Comparison of ENCODE assay signal across 13 mouse cellular contexts in genomic region chr3:57428682-57429464, GRCm38 (mm10). TPM values are rescaled to one million over a fixed set of nuclear protein-coding genes. Genes with fewer than 3 reads are reported as not detected.
DNase-seq lines count a peak whose midpoint lies in the region; ATAC-seq and TF ChIP-seq lines count a peak whose summit lies in the region.
"Had no signal": no experiment of that assay in that cellular context is flagged by ENCODE, and none has a peak within 500 bp of the region (broad histone marks: within the 10 kb centered on the region; RNA-seq: fewer than 3 reads in every experiment).

No protein-coding gene starts in this region.

- 0 out of 2 replicates have a peak, but pooled peaks have one; percentile 52 for ATAC-seq in lung, embryonic 14.5 days (ENCODE audit: insufficient read depth)
- no peak for ATAC-seq in lung, postnatal 0 days
- ATAC-seq in kidney, embryonic 15.5 days (replicated peaks; ENCODE audit: low FRiP score), result peak; percentile 65
- no peak for ATAC-seq in forebrain, embryonic 13.5 days
- ATAC-seq: hindbrain, postnatal 0 days had no signal

- H3K27me3 ChIP-seq in lung, embryonic 14.5 days (ENCODE audit: insufficient read depth, low read length), result no peaks in the 10 kb centered on the region
- no peaks in the 10 kb centered on the region for H3K27me3 ChIP-seq in lung, postnatal 0 days (replicated peaks; ENCODE audit: insufficient read depth, low read length)
- H3K27me3 ChIP-seq in heart, adult 2 months (ENCODE audit: control insufficient read depth, insufficient read depth, low read length), result no peaks in the 10 kb centered on the region
- no peaks in the 10 kb centered on the region for H3K27me3 ChIP-seq in kidney, embryonic 15.5 days
- no peaks in the 10 kb centered on the region for H3K27me3 ChIP-seq in forebrain, embryonic 13.5 days
- H3K27me3 ChIP-seq: embryonic facial prominence, embryonic 13.5 days; liver, embryonic 15.5 days had no signal

- intact Hi-C loops in heart, adult 2 months (cut with DNase I), result loop anchor here (1.0 to 5.0 kb wide), 2 partner anchors 42 to 162 kb away; no protein-coding TSS in a partner anchor

- DNase-seq in lung, embryonic 14.5 days, result no peak
- no peak for DNase-seq in lung, postnatal 0 days (ENCODE audit: low spot score)
- DNase-seq in heart, adult 2 months, result peak in 1 of 2 experiments; percentile 32
- peak; percentile 25 for DNase-seq in lung, postnatal 36 days
- no peak for DNase-seq in adrenal gland, adult 18-20 months (ENCODE audit: low spot score in 2 of 2)
- DNase-seq in gastrocnemius, adult 8-10 months (ENCODE audit: low spot score in 2 of 2), result no peak
- DNase-seq: thymus, postnatal 4 days had no signal

- H3K4me3 ChIP-seq in lung, embryonic 14.5 days (ENCODE audit: low read depth, low read length), result no peak overlapping the region
- H3K4me3 ChIP-seq in lung, postnatal 0 days (ENCODE audit: low read depth, low read length), result no peak overlapping the region
- H3K4me3 ChIP-seq in heart, adult 2 months, result no peak overlapping the region
- H3K4me3 ChIP-seq in kidney, embryonic 15.5 days (replicated peaks), result no peak overlapping the region
- H3K4me3 ChIP-seq in forebrain, embryonic 13.5 days, result no peak overlapping the region
- H3K4me3 ChIP-seq: embryonic facial prominence, embryonic 13.5 days; left cerebral cortex, adult 2 months; liver, embryonic 15.5 days had no signal

- no peak for TF ChIP-seq POLR2A in heart, adult 2 months (IDR thresholded peaks at IDR 0.05; ENCODE audit: insufficient read depth, low read depth, low read length)

- H3K9me3 ChIP-seq in lung, embryonic 14.5 days (ENCODE audit: low read depth, low read length), result no peaks in the 10 kb centered on the region
- no peaks in the 10 kb centered on the region for H3K9me3 ChIP-seq in lung, postnatal 0 days (ENCODE audit: low read length)
- no peaks in the 10 kb centered on the region for H3K9me3 ChIP-seq in kidney, embryonic 15.5 days (replicated peaks)
- no peaks in the 10 kb centered on the region for H3K9me3 ChIP-seq in forebrain, embryonic 13.5 days (replicated peaks)
- H3K9me3 ChIP-seq: embryonic facial prominence, embryonic 13.5 days; liver, embryonic 15.5 days had no signal

- no peak overlapping the region for H3K4me2 ChIP-seq in lung, embryonic 14.5 days
- no peak overlapping the region for H3K4me2 ChIP-seq in lung, postnatal 0 days (replicated peaks; ENCODE audit: low read depth, low read length)
- no peak overlapping the region for H3K4me2 ChIP-seq in kidney, embryonic 15.5 days
- H3K4me2 ChIP-seq in forebrain, embryonic 13.5 days, result no peak overlapping the region
- H3K4me2 ChIP-seq: embryonic facial prominence, embryonic 13.5 days; liver, embryonic 15.5 days had no signal

- 0 out of 2 replicates have a peak, but pooled peaks cover 2% of the 10 kb centered on the region for H3K4me1 ChIP-seq in lung, embryonic 14.5 days (ENCODE audit: insufficient read depth)
- H3K4me1 ChIP-seq in lung, postnatal 0 days (ENCODE audit: insufficient read depth, low read depth, low read length), result no peaks in the 10 kb centered on the region
- H3K4me1 ChIP-seq in heart, adult 2 months (ENCODE audit: control insufficient read depth, insufficient read depth, low read length), result peaks cover 3% of the 10 kb centered on the region; the same call in 1 of the 2 replicates
- H3K4me1 ChIP-seq in kidney, embryonic 15.5 days, result peaks cover 21% of the 10 kb centered on the region
- no peaks in the 10 kb centered on the region for H3K4me1 ChIP-seq in forebrain, embryonic 13.5 days
- H3K4me1 ChIP-seq: embryonic facial prominence, embryonic 13.5 days; liver, embryonic 15.5 days had no signal

- no peak overlapping the region for H3K27ac ChIP-seq in lung, embryonic 14.5 days (ENCODE audit: low read depth)
- no peak overlapping the region for H3K27ac ChIP-seq in lung, postnatal 0 days (ENCODE audit: low read length)
- peak overlapping the region; percentile 2; the same call in 1 of the 2 replicates for H3K27ac ChIP-seq in heart, adult 2 months
- peak overlapping the region; percentile 55; the same call in 1 of the 2 replicates for H3K27ac ChIP-seq in kidney, embryonic 15.5 days
- no peak overlapping the region for H3K27ac ChIP-seq in forebrain, embryonic 13.5 days
- H3K27ac ChIP-seq: embryonic facial prominence, embryonic 13.5 days; hindbrain, postnatal 0 days; left cerebral cortex, adult 2 months; liver, embryonic 15.5 days had no signal

- no peak for TF ChIP-seq CTCF in lung, embryonic 14.5 days (IDR thresholded peaks at IDR 0.05; ENCODE audit: low read depth)
- TF ChIP-seq CTCF in lung, postnatal 0 days (IDR thresholded peaks at IDR 0.05), result no peak
- no peak for TF ChIP-seq CTCF in heart, adult 2 months (IDR thresholded peaks at IDR 0.05)

- TF ChIP-seq EP300 in lung, postnatal 0 days (IDR thresholded peaks at IDR 0.05), result no peak
- no peak for TF ChIP-seq EP300 in heart, adult 2 months (IDR thresholded peaks at IDR 0.05; ENCODE audit: insufficient read depth, low read depth, low read length)

- H3K79me2 ChIP-seq in heart, adult 2 months (replicated peaks; ENCODE audit: control insufficient read depth, insufficient read depth, low read length), result no peaks in the 10 kb centered on the region

- WGBS in lung, embryonic 14.5 days, result 7% methylated on average over 5 of the region's 5 CpGs
- 10% methylated on average over 5 of the region's 5 CpGs for WGBS in lung, postnatal 0 days
- WGBS in heart, adult 2 months, result 31% methylated on average over 5 of the region's 5 CpGs
- 7% methylated on average over 5 of the region's 5 CpGs for WGBS in kidney, embryonic 15.5 days
- 36% methylated on average over 5 of the region's 5 CpGs for WGBS in forebrain, embryonic 13.5 days

- no peak overlapping the region for H3K9ac ChIP-seq in lung, embryonic 14.5 days
- H3K9ac ChIP-seq in lung, postnatal 0 days (replicated peaks; ENCODE audit: low read depth), result no peak overlapping the region
- H3K9ac ChIP-seq in heart, adult 2 months (ENCODE audit: low read depth, low read length), result no peak overlapping the region
- no peak overlapping the region for H3K9ac ChIP-seq in kidney, embryonic 15.5 days
- H3K9ac ChIP-seq in forebrain, embryonic 13.5 days, result no peak overlapping the region
- H3K9ac ChIP-seq: embryonic facial prominence, embryonic 13.5 days; liver, embryonic 15.5 days had no signal

- no peaks in the 10 kb centered on the region for H3K36me3 ChIP-seq in lung, embryonic 14.5 days (ENCODE audit: insufficient read depth)
- no peaks in the 10 kb centered on the region for H3K36me3 ChIP-seq in lung, postnatal 0 days (ENCODE audit: insufficient read depth, low read length)
- H3K36me3 ChIP-seq in heart, adult 2 months (ENCODE audit: control insufficient read depth, insufficient read depth, low read length), result peaks cover 4% of the 10 kb centered on the region; the same call in 1 of the 2 replicates
- no peaks in the 10 kb centered on the region for H3K36me3 ChIP-seq in kidney, embryonic 15.5 days
- H3K36me3 ChIP-seq in forebrain, embryonic 13.5 days (ENCODE audit: poor library complexity, severe bottlenecking), result no peaks in the 10 kb centered on the region
- H3K36me3 ChIP-seq: embryonic facial prominence, embryonic 13.5 days; liver, embryonic 15.5 days had no signal

RNA-seq across cellular contexts. Expression of gene Tm4sf4, which starts 3.8 kb away (rescaled TPM):
- 0.12 TPM in 1 of 2 replicates, not detected in the other for polyA plus RNA-seq in lung, embryonic 14.5 days (2014; fragmentation: Nextera tagmentation; extraction: Ambion mirVana)
- polyA plus RNA-seq in lung, postnatal 0 days (2015; fragmentation: Nextera tagmentation; extraction: Ambion mirVana), result 0.08 and 0.13 TPM in 2 replicates
- under 1 TPM; 0.14 to 0.16 TPM for total RNA-seq in heart, adult 2 months (2021)
- 0.14 and 0.23 TPM in 2 replicates for polyA plus RNA-seq in heart, adult 2 months (2012; rRNA removed)
- 1.9 and 3.1 TPM in 2 replicates for polyA plus RNA-seq in kidney, embryonic 15.5 days (2015; fragmentation: Nextera tagmentation; extraction: Ambion mirVana)
- total RNA-seq in adrenal gland, adult 18-20 months (2021), result 1 to 10 TPM; 1.2 to 1.9 TPM
- polyA plus RNA-seq in forebrain, embryonic 13.5 days (2015; fragmentation: Nextera tagmentation; extraction: Ambion mirVana), result 0.19 TPM in 1 of 2 replicates, not detected in the other
- not detected for total RNA-seq in gastrocnemius, adult 8-10 months (2022)
- total RNA-seq: hindbrain, postnatal 0 days; left cerebral cortex, adult 2 months had no signal
- polyA plus RNA-seq: embryonic facial prominence, embryonic 13.5 days had no signal

Comparison
In these comparisons a context has a peak if more than half of its experiments do, and no peak if none do; other contexts are left out.
1. ATAC-seq: peak in lung, embryonic 14.5 days (single experiment) and kidney, embryonic 15.5 days (single experiment); none in lung, postnatal 0 days (single experiment) and forebrain, embryonic 13.5 days (single experiment).
2. H3K27ac ChIP-seq: peak in heart, adult 2 months (single experiment) and kidney, embryonic 15.5 days (single experiment); none in lung, embryonic 14.5 days (single experiment), lung, postnatal 0 days (single experiment) and forebrain, embryonic 13.5 days (single experiment).